Mouse (Mus musculus): ENCODE data around the gene Pcyox1. TPM values are rescaled to one million over a fixed set of nuclear protein-coding genes. Genes with fewer than 3 reads are reported as not detected.

Gene Pcyox1
- total and polyA plus RNA-seq, 3 experiments, result 16.0 to 28.1 TPM; not detected in 1

DNA sequence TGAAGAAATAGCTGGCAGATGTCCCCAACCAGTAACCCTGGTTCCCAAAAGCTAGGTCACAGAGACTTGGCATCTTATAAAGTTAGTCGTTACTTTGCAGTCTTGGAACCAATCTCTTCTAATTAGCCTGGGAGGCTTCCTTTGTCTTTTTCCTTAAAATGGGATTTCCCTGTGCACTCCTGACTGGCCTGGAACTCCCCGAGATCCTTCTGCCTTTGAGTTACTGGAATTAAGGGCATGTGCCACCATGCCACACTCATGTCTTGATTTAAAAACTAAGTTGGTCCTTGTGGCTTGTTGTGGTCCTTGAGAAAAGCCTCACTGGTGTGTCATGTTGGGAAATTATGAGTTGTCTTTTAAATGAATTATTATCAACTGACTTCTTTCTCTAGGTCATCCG lies 18.6 kb downstream of the Pcyox1 start:
- TF ChIP-seq HCFC1 (IDR thresholded peaks at IDR 0.05; ENCODE audit: low read depth, low read length) (no peak), NRF1 (IDR thresholded peaks at IDR 0.05; ENCODE audit: insufficient read depth, low read depth, low read length, poor library complexity, severe bottlenecking) (no peak), CHD1 (IDR thresholded peaks at IDR 0.05; ENCODE audit: low read depth, low read length) (no peak), ZC3H11A (IDR thresholded peaks at IDR 0.05; ENCODE audit: low read depth, low read length) (no peak), TCF12 (IDR thresholded peaks at IDR 0.05; ENCODE audit: low read depth, low read length) (no peak), USF2 (IDR thresholded peaks at IDR 0.05; ENCODE audit: borderline replicate concordance in 1 of 2, insufficient read depth in 1 of 2, low read depth in 1 of 2, low read length in 2 of 2) (no peak), POLR2AphosphoS5 (IDR thresholded peaks at IDR 0.05; ENCODE audit: borderline replicate concordance, low read depth, low read length) (no peak), MAX (IDR thresholded peaks at IDR 0.05; ENCODE audit: low read length) (no peak), GABPA (IDR thresholded peaks at IDR 0.05; ENCODE audit: low read depth, low read length) (no peak)
- no peak overlapping the region for H3K4me3 ChIP-seq (ENCODE audit: control insufficient read depth in 1 of 2, insufficient read depth in 1 of 2, low read depth in 2 of 2, low read length in 2 of 2)
- H3K79me2 ChIP-seq (ENCODE audit: control insufficient read depth, insufficient read depth, low read length, poor library complexity), result peaks cover 21% of the 10 kb centered on the region
- H3K9me3 ChIP-seq (replicated peaks; ENCODE audit: insufficient read depth, low read length), result no peaks in the 10 kb centered on the region
- no peak for DNase-seq (ENCODE audit: low read depth, low spot score)
- H3K27me3 ChIP-seq (ENCODE audit: control insufficient read depth in 1 of 2, insufficient read depth in 2 of 2, low read length in 2 of 2), result no peaks in the 10 kb centered on the region
- H3K9ac ChIP-seq (ENCODE audit: control insufficient read depth, low read depth, low read length, poor library complexity, severe bottlenecking), result no peak overlapping the region
- peaks cover 0 to 4% of the 10 kb centered on the region in 2 experiments; a peak in 1 of 4 replicates for H3K4me1 ChIP-seq (ENCODE audit: control insufficient read depth in 1 of 2, insufficient read depth in 2 of 2, low read length in 2 of 2)
- no peak overlapping the region for H3K27ac ChIP-seq (ENCODE audit: control insufficient read depth, low read depth, low read length)
- peaks cover 4 to 11% of the 10 kb centered on the region in 2 experiments for H3K36me3 ChIP-seq (ENCODE audit: control insufficient read depth in 1 of 2, insufficient read depth in 2 of 2, low read length in 2 of 2)

DNA sequence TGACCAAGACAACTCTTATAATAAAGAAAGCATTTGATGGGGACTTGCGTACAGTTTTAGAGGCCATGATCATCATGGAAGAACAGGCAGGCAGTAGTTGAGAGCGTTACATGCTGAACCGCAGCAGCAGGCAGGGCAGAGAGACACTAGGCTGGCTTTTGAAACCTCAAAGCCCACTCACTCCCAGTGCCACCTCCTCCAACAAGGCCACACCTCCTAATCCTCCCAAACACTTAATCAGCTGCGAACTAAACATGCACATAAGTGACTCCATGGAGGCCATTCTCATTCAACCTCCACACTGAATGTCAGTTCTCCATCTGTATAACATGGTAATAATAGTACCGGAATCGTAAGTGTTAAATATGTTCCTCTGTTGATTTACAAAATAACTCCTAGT lies 23.4 kb downstream of the Pcyox1 start:
- H3K9ac ChIP-seq (ENCODE audit: control insufficient read depth, low read depth, low read length, poor library complexity, severe bottlenecking), result no peak overlapping the region; the same call in 1 of the 2 replicates
- H3K27ac ChIP-seq (ENCODE audit: control insufficient read depth, low read depth, low read length), result no peak overlapping the region
- no peaks in the 10 kb centered on the region for H3K9me3 ChIP-seq (replicated peaks; ENCODE audit: insufficient read depth, low read length)
- peaks cover 2 to 10% of the 10 kb centered on the region in 2 experiments; a peak in 3 of 4 replicates for H3K4me1 ChIP-seq (ENCODE audit: control insufficient read depth in 1 of 2, insufficient read depth in 2 of 2, low read length in 2 of 2)
- no peak for DNase-seq (ENCODE audit: low read depth, low spot score)
- peaks cover 43% of the 10 kb centered on the region for H3K79me2 ChIP-seq (ENCODE audit: control insufficient read depth, insufficient read depth, low read length, poor library complexity)
- H3K27me3 ChIP-seq (ENCODE audit: control insufficient read depth in 1 of 2, insufficient read depth in 2 of 2, low read length in 2 of 2), result no peaks in the 10 kb centered on the region
- no peak overlapping the region for H3K4me3 ChIP-seq (ENCODE audit: control insufficient read depth in 1 of 2, insufficient read depth in 1 of 2, low read depth in 2 of 2, low read length in 2 of 2)
- H3K36me3 ChIP-seq (ENCODE audit: control insufficient read depth in 1 of 2, insufficient read depth in 2 of 2, low read length in 2 of 2), result peaks cover 9 to 17% of the 10 kb centered on the region in 2 experiments
- no peak for TF ChIP-seq ZNF384 (IDR thresholded peaks at IDR 0.05; ENCODE audit: low read depth, low read length)
- no peak for TF ChIP-seq NRF1 (IDR thresholded peaks at IDR 0.05; ENCODE audit: insufficient read depth, low read depth, low read length, poor library complexity, severe bottlenecking)
- TF ChIP-seq ZMIZ1 (IDR thresholded peaks at IDR 0.05; ENCODE audit: low read depth, low read length), result no peak
- no peak for TF ChIP-seq HCFC1 (IDR thresholded peaks at IDR 0.05; ENCODE audit: low read depth, low read length)
- no peak for TF ChIP-seq GATA1 (IDR thresholded peaks at IDR 0.05; ENCODE audit: low read depth, low read length)
- TF ChIP-seq USF2 (IDR thresholded peaks at IDR 0.05; ENCODE audit: borderline replicate concordance in 1 of 2, insufficient read depth in 1 of 2, low read depth in 1 of 2, low read length in 2 of 2), result no peak
- no peak for TF ChIP-seq MAFK (IDR thresholded peaks at IDR 0.05; ENCODE audit: borderline replicate concordance, low read depth, low read length)
- TF ChIP-seq TBP (IDR thresholded peaks at IDR 0.05; ENCODE audit: low read depth, low read length), result no peak
- TF ChIP-seq POLR2A (IDR thresholded peaks at IDR 0.05; ENCODE audit: control insufficient read depth in 1 of 2, insufficient read depth in 1 of 2, low read depth in 1 of 2, low read length in 2 of 2, poor library complexity in 1 of 2), result no peak
- no peak for TF ChIP-seq POLR2AphosphoS5 (IDR thresholded peaks at IDR 0.05; ENCODE audit: borderline replicate concordance, low read depth, low read length)
- TF ChIP-seq UBTF (IDR thresholded peaks at IDR 0.05; ENCODE audit: borderline replicate concordance, insufficient read depth, low read depth, low read length), result no peak
- no peak for TF ChIP-seq ZC3H11A (IDR thresholded peaks at IDR 0.05; ENCODE audit: low read depth, low read length)
- no peak for TF ChIP-seq TAL1 (IDR thresholded peaks at IDR 0.05; ENCODE audit: low read length)
- no peak for TF ChIP-seq MAX (IDR thresholded peaks at IDR 0.05; ENCODE audit: low read length)
- no peak for TF ChIP-seq USF1 (IDR thresholded peaks at IDR 0.05; ENCODE audit: low read depth, low read length)
- TF ChIP-seq RCOR1 (IDR thresholded peaks at IDR 0.05; ENCODE audit: low read depth, low read length), result no peak
- TF ChIP-seq MYC (IDR thresholded peaks at IDR 0.05; ENCODE audit: low read depth, low read length), result no peak
